Mouse (Mus musculus) left cerebral cortex, postnatal 4 days (tissue): ENCODE measurements at regions not wholly inside any gene's neighbourhood (a gene's known extent, or its start where the extent isn't known, plus 50 kb on each side); places are given as distances from the start of the nearest gene placed in this dataset.

Experiments
- DNase-seq: peaks from one replicate; pipeline ENCODE4 v3.0.0-alpha.2; 2022
- intact Hi-C: fragments of 180-260 bp; cut with DNase I; formaldehyde crosslinking; loops from one replicate; pipeline ENCODE4 v1.15.1; 2025

GRCm38 (mm10) chr3:148572493-148572892 lies 417.9 kb downstream of the Adgrl2 start:
- DNase-seq: no peak
- intact Hi-C loops: no loop called here

GRCm38 (mm10) chr3:148564716-148565115 lies 425.6 kb downstream of the Adgrl2 start:
- intact Hi-C loops: no loop called here
- no peak for DNase-seq

- DNase-seq: no peak
- intact Hi-C loops: no loop called here
Measured at GRCm38 (mm10) chr3:148561211-148561610, 429.1 kb downstream of the Adgrl2 start.

GRCm38 (mm10) chr3:148559752-148560460 lies 430.4 kb downstream of the Adgrl2 start:
- no peak for DNase-seq
- intact Hi-C loops: no loop called here

- no peak for DNase-seq
- intact Hi-C loops: no loop called here
Measured at GRCm38 (mm10) chr3:148558592-148559157, 431.7 kb downstream of the Adgrl2 start.

GRCm38 (mm10) chr3:148555324-148555723 lies 435.0 kb downstream of the Adgrl2 start:
- no peak for DNase-seq
- intact Hi-C loops: no loop called here

- intact Hi-C loops: no loop called here
- DNase-seq: no peak
Measured at GRCm38 (mm10) chr3:148550716-148551115, 439.6 kb downstream of the Adgrl2 start.

GRCm38 (mm10) chr3:148544929-148545328 lies 445.4 kb downstream of the Adgrl2 start:
- intact Hi-C loops: no loop called here
- DNase-seq: no peak

GRCm38 (mm10) chr3:148542217-148542616 lies 448.1 kb downstream of the Adgrl2 start:
- DNase-seq: no peak

GRCm38 (mm10) chr3:148537669-148538271 lies 452.6 kb downstream of the Adgrl2 start:
- intact Hi-C loops: no loop called here
- DNase-seq: no peak

More at GRCm38 (mm10) chr3:148542217-148542616, 448.1 kb downstream of the Adgrl2 start:
- intact Hi-C loops: no loop called here

- DNase-seq: no peak
- intact Hi-C loops: no loop called here
Measured at GRCm38 (mm10) chr3:148529893-148530292, 460.5 kb downstream of the Adgrl2 start.

GRCm38 (mm10) chr3:148510381-148510780 lies 480.0 kb downstream of the Adgrl2 start:
- no peak for DNase-seq
- intact Hi-C loops: no loop called here

GRCm38 (mm10) chr3:148504928-148505327 lies 485.4 kb downstream of the Adgrl2 start:
- DNase-seq: no peak
- intact Hi-C loops: no loop called here

- DNase-seq: no peak
- intact Hi-C loops: no loop called here
Measured at GRCm38 (mm10) chr3:148503432-148503831, 486.9 kb downstream of the Adgrl2 start.

- intact Hi-C loops: no loop called here
- DNase-seq: no peak
Measured at GRCm38 (mm10) chr3:148501801-148502200, 488.6 kb downstream of the Adgrl2 start.

GRCm38 (mm10) chr3:148496672-148497071 lies 493.7 kb downstream of the Adgrl2 start:
- no peak for DNase-seq
- intact Hi-C loops: no loop called here

- intact Hi-C loops: no loop called here
- no peak for DNase-seq
Measured at GRCm38 (mm10) chr3:148491287-148491686, 499.1 kb downstream of the Adgrl2 start.

GRCm38 (mm10) chr3:148489201-148489600 lies 501.2 kb downstream of the Adgrl2 start:
- intact Hi-C loops: no loop called here

GRCm38 (mm10) chr3:148487949-148488348 lies 502.4 kb downstream of the Adgrl2 start:
- DNase-seq: no peak
- intact Hi-C loops: no loop called here

More at GRCm38 (mm10) chr3:148489201-148489600, 501.2 kb downstream of the Adgrl2 start:
- no peak for DNase-seq

- DNase-seq: no peak
- intact Hi-C loops: no loop called here
Measured at GRCm38 (mm10) chr3:148475862-148476261, 514.5 kb downstream of the Adgrl2 start.

- DNase-seq: no peak
- intact Hi-C loops: no loop called here
Measured at GRCm38 (mm10) chr3:148472943-148473444, 517.4 kb downstream of the Adgrl2 start.

- intact Hi-C loops: no loop called here
Measured at GRCm38 (mm10) chr3:148465456-148465855, 524.9 kb downstream of the Adgrl2 start.

More at GRCm38 (mm10) chr3:148465456-148465855, 524.9 kb downstream of the Adgrl2 start:
- no peak for DNase-seq
